Comparison of ENCODE assay signal across 7 mouse cellular contexts in genomic region chr2:143867326-143867725, GRCm38 (mm10). TPM values are rescaled to one million over a fixed set of nuclear protein-coding genes. Genes with fewer than 3 reads are reported as not detected.
DNase-seq lines count a peak whose midpoint lies in the region; ATAC-seq lines count a peak whose summit lies in the region.

No protein-coding gene starts in this region.

- no peaks in the 10 kb centered on the region for H3K27me3 ChIP-seq in intestine, embryonic 14.5 days (replicated peaks; ENCODE audit: control insufficient read depth, insufficient read depth, low read length)

- no peaks in the 10 kb centered on the region for H3K9me3 ChIP-seq in intestine, embryonic 14.5 days (ENCODE audit: control insufficient read depth, low read length)

- 5% methylated on average over 6 of the region's 6 CpGs for WGBS in intestine, embryonic 14.5 days

- 0 out of 2 replicates have a peak overlapping the region, but pooled peaks have one; percentile 3 for H3K4me2 ChIP-seq in intestine, embryonic 14.5 days (ENCODE audit: low read length)

- peak; percentile 71 for ATAC-seq in activated CD4-positive, CD25-positive, alpha-beta regulatory T cell, adult 4 months
- peak; percentile 92 for ATAC-seq in common myeloid progenitor, adult 5-6 weeks (replicated peaks; ENCODE audit: low read depth, poor library complexity, severe bottlenecking)
- ATAC-seq in intestine, embryonic 14.5 days (replicated peaks; ENCODE audit: low FRiP score, low TSS enrichment, low read depth), result peak; percentile 57; the same call in 1 of the 2 replicates

- H3K4me1 ChIP-seq in intestine, embryonic 14.5 days (replicated peaks; ENCODE audit: control insufficient read depth, insufficient read depth, low read length), result peaks cover 13% of the 10 kb centered on the region

- no peak overlapping the region for H3K27ac ChIP-seq in intestine, embryonic 14.5 days (ENCODE audit: low read depth)

- DNase-seq in gastrocnemius, postnatal 14 days, result peak; percentile 79
- DNase-seq in intestine, embryonic 14.5 days (ENCODE audit: low spot score), result peak; percentile 81
- peak; percentile 80 to 85 for DNase-seq in left cerebral cortex, postnatal 10 days (ENCODE audit: extremely low spot score in 1 of 2, low spot score in 2 of 2)
- peak; percentile 84 for DNase-seq in mesoderm, embryonic 11.5 days (ENCODE audit: low read depth, low spot score)
- DNase-seq in right cerebral cortex, postnatal 36 days (ENCODE audit: low spot score in 2 of 2), result peak; percentile 61 to 73

- no peak overlapping the region for H3K9ac ChIP-seq in intestine, embryonic 14.5 days (ENCODE audit: low read length)

- intact Hi-C loops in gastrocnemius, postnatal 14 days (cut with DNase I; ENCODE audit: low total_unique reads), result loop anchor here (5.0 to 10.0 kb wide), 4 partner anchors 110 to 587 kb away; no protein-coding TSS in a partner anchor
- intact Hi-C loops in left cerebral cortex, postnatal 10 days (cut with DNase I), result loop anchor here (5.0 to 10.0 kb wide), 3 partner anchors 350 to 587 kb away; no protein-coding TSS in a partner anchor

- H3K36me3 ChIP-seq in intestine, embryonic 14.5 days (ENCODE audit: control insufficient read depth, insufficient read depth, low read length), result no peaks in the 10 kb centered on the region

- no peak overlapping the region for H3K4me3 ChIP-seq in intestine, embryonic 14.5 days (ENCODE audit: low read depth, low read length)

RNA-seq across cellular contexts. Expression of gene Bfsp1, which starts 4.4 kb away (rescaled TPM):
- under 1 TPM in 1 of 2 experiments, not detected in 1; 0.30 TPM for polyA plus RNA-seq in activated CD4-positive, CD25-positive, alpha-beta regulatory T cell, adult 4 months (2017; shearing (Covaris generic))
- total RNA-seq in common myeloid progenitor, adult 5-6 weeks (2017), result not detected in 2 replicates
- total RNA-seq in gastrocnemius, postnatal 14 days (2021), result under 1 TPM; 0.53 to 0.66 TPM
- 1.6 and 2.3 TPM in 2 replicates for polyA plus RNA-seq in intestine, embryonic 14.5 days (2014; fragmentation: Nextera tagmentation; extraction: Ambion mirVana)
- 1 to 10 TPM; 3.1 to 3.7 TPM for total RNA-seq in left cerebral cortex, postnatal 10 days (2021)

RNA-seq across cellular contexts. Expression of gene Dstn, which starts 47.8 kb away (rescaled TPM):
- polyA plus RNA-seq in activated CD4-positive, CD25-positive, alpha-beta regulatory T cell, adult 4 months (2017; shearing (Covaris generic)), result 10 to 100 TPM; 39.0 to 42.5 TPM
- total RNA-seq in common myeloid progenitor, adult 5-6 weeks (2017), result 85.4 and 94.1 TPM in 2 replicates
- 10 to 100 TPM; 43.1 to 52.3 TPM for total RNA-seq in gastrocnemius, postnatal 14 days (2021)
- polyA plus RNA-seq in intestine, embryonic 14.5 days (2014; fragmentation: Nextera tagmentation; extraction: Ambion mirVana), result 684 and 706 TPM in 2 replicates
- total RNA-seq in left cerebral cortex, postnatal 10 days (2021), result 100 to 1,000 TPM; 257 to 270 TPM
